Mouse (Mus musculus): ENCODE results near the gene 1810009J06Rik. TPM values are rescaled to one million over a fixed set of nuclear protein-coding genes. Genes with fewer than 3 reads are reported as not detected.
"Not testable (repeated sequence)": the region's sequence is repeated elsewhere in the genome, so short reads cannot be mapped to it uniquely, and the experiment has no call there.

Gene 1810009J06Rik
- polyA plus RNA-seq (2015; fragmentation: Nextera tagmentation; extraction: Ambion mirVana), result not detected in 2 replicates

- H3K9ac ChIP-seq; H3K4me3 ChIP-seq; H3K27me3 ChIP-seq; H3K4me2 ChIP-seq; ATAC-seq (ENCODE audit: insufficient number of reproducible peaks, low FRiP score, low TSS enrichment, low read depth); H3K9me3 ChIP-seq; H3K27ac ChIP-seq; H3K4me1 ChIP-seq; H3K36me3 ChIP-seq: not testable (repeated sequence)
- 90% methylated on average over 2 of the region's 2 CpGs for WGBS
These were observed at the start of gene 1810009J06Rik for GRCm38 (mm10) chr6:40964454-40964853. 1810009J06Rik (plus strand) TSS chr6:40964754.

DNA sequence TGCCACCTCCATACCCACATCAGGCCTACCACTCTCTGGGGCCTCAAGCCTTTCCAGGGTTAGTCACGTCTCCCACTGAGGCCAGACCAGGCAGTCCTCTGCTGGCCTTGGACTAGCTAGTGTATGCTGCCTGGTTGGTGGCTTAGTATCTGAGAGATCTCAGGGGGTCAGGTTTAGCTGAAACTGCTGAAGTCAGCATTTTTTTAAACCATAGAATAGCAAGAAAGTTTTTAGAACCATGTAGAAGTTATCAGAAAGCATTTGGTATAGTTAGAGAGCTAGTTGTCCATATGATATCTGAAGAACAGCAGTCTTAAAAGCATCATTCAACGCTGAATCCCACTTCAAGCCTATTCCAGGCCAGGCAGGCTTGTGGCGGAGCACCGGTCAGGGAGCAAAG, 44.6 kb upstream of the 1810009J06Rik start:
- Histone ChIP-seq H3K27ac (no peak overlapping the region), H3K9ac (no peak overlapping the region), H3K4me1 (no peaks in the 10 kb centered on the region), H3K4me3 (no peak overlapping the region), H3K36me3 (no peaks in the 10 kb centered on the region), H3K27me3 (no peaks in the 10 kb centered on the region), H3K9me3 (no peaks in the 10 kb centered on the region), H3K4me2 (no peak overlapping the region)
- WGBS, result 77% methylated on average over 4 of the region's 4 CpGs
- no peak for ATAC-seq (ENCODE audit: insufficient number of reproducible peaks, low FRiP score, low TSS enrichment, low read depth)

- Histone ChIP-seq H3K9me3 (no peaks in the 10 kb centered on the region), H3K27me3 (no peaks in the 10 kb centered on the region), H3K4me2 (no peak within 1 kb of the TSS), H3K27ac (no peak within 1 kb of the TSS), H3K36me3 (no peaks in the 10 kb centered on the region), H3K9ac (no peak within 1 kb of the TSS), H3K4me3 (no peak within 1 kb of the TSS), H3K4me1 (no peaks in the 10 kb centered on the region)
- WGBS, result 89% methylated on average over 10 of the region's 10 CpGs
- ATAC-seq (ENCODE audit: insufficient number of reproducible peaks, low FRiP score, low TSS enrichment, low read depth), result no peak
These were observed 24.1 kb upstream of the 1810009J06Rik start, which contains the start of gene 1700074P13Rik for GRCm38 (mm10) chr6:40940457-40940856. 1700074P13Rik (minus strand) TSS chr6:40940557.

DNA sequence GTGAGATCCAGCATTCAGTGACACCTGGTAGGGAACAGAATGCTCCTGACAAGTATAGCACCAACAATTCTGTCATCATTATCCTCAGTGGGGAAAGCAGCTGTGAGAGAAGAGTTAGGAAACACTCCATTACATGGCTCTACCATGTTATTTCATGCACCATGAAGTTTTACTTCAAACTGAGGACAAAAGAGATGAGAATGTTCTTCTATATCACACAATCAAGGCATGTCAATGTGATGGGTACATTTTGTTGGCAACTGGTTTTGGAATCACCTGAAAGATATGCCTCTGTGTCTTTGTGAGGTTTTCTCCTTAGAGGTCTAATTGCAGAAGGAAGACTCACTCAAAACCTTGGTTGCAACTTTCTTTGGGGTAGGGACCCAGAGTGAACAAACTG, 12.8 kb upstream of the 1810009J06Rik start, which contains the start of gene Gm4744:
Gm4744 (minus strand) TSS at position 101 of the 400 bp plus-strand sequence.
- Histone ChIP-seq H3K4me3 (no peak within 1 kb of the TSS), H3K9me3 (no peaks in the 10 kb centered on the region), H3K27ac (no peak within 1 kb of the TSS), H3K4me2 (no peak within 1 kb of the TSS), H3K36me3 (no peaks in the 10 kb centered on the region), H3K4me1 (no peaks in the 10 kb centered on the region), H3K27me3 (no peaks in the 10 kb centered on the region), H3K9ac (no peak within 1 kb of the TSS)
- no peak for ATAC-seq (ENCODE audit: insufficient number of reproducible peaks, low FRiP score, low TSS enrichment, low read depth)

- no peak overlapping the region for H3K4me3 ChIP-seq
- no peaks in the 10 kb centered on the region for H3K27me3 ChIP-seq
- ATAC-seq (ENCODE audit: insufficient number of reproducible peaks, low FRiP score, low TSS enrichment, low read depth), result no peak
- H3K4me1 ChIP-seq, result no peaks in the 10 kb centered on the region
- H3K27ac ChIP-seq, result no peak overlapping the region
- no peaks in the 10 kb centered on the region for H3K36me3 ChIP-seq
- WGBS, result 52% methylated on average over 2 of the region's 2 CpGs
- H3K9ac ChIP-seq, result no peak overlapping the region
- H3K4me2 ChIP-seq, result no peak overlapping the region
- no peaks in the 10 kb centered on the region for H3K9me3 ChIP-seq
These were observed 10.8 kb upstream of the 1810009J06Rik start for GRCm38 (mm10) chr6:40953716-40954115.

DNA sequence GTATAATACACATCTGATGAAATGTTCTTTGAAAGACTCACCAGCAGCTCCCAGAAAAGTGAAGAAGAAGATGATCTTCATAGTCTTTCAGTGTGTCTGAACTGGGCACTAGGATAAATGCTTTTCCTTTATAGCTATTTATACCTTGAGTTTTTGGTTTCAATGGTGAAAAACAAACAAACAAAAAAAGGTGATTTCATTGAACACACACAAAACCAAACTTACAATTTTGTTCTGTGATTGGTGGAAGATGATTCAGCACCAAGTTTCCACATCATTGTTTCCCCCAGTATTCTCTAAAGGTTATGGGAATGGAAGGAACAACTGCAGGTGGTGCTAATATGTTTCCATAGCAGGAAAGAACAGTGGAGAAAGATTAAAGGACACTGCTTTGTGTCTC, 34.8 kb downstream of the 1810009J06Rik start, which contains the start of gene Gm2663:
Gm2663 (minus strand) TSS at position 101 of the 400 bp plus-strand sequence.
- H3K4me2 ChIP-seq, result not testable (repeated sequence)

GRCm38 (mm10) chr6:41015065-41015464, 50.5 kb downstream of the 1810009J06Rik start:
- ATAC-seq (ENCODE audit: insufficient number of reproducible peaks, low FRiP score, low TSS enrichment, low read depth), result no peak
- Histone ChIP-seq H3K4me2 (no peak overlapping the region), H3K9me3 (no peaks in the 10 kb centered on the region), H3K27ac (no peak overlapping the region), H3K9ac (no peak overlapping the region), H3K4me3 (no peak overlapping the region), H3K4me1 (no peaks in the 10 kb centered on the region), H3K36me3 (no peaks in the 10 kb centered on the region), H3K27me3 (no peaks in the 10 kb centered on the region)
- WGBS, result 76% methylated on average over 4 of the region's 4 CpGs

More for the DNA sequence above, 34.8 kb downstream of the 1810009J06Rik start, which contains the start of gene Gm2663:
- not testable (repeated sequence) for ATAC-seq (ENCODE audit: insufficient number of reproducible peaks, low FRiP score, low TSS enrichment, low read depth); H3K27ac ChIP-seq; H3K36me3 ChIP-seq; H3K4me3 ChIP-seq; H3K9me3 ChIP-seq; H3K27me3 ChIP-seq; H3K9ac ChIP-seq; H3K4me1 ChIP-seq

Other genes with a start within 250 kb of the 1810009J06Rik start
- gene Moxd2, start 77.3 kb upstream of the 1810009J06Rik start, polyA plus RNA-seq (2015; fragmentation: Nextera tagmentation; extraction: Ambion mirVana), result not detected in 2 replicates
- not detected in 2 replicates for gene Prss58, start 64.4 kb upstream of the 1810009J06Rik start, polyA plus RNA-seq (2015; fragmentation: Nextera tagmentation; extraction: Ambion mirVana)
- gene 1700074P13Rik, start 24.2 kb upstream of the 1810009J06Rik start, polyA plus RNA-seq (2015; fragmentation: Nextera tagmentation; extraction: Ambion mirVana), result not detected in 2 replicates
- gene Gm4744, start 12.9 kb upstream of the 1810009J06Rik start, polyA plus RNA-seq (2015; fragmentation: Nextera tagmentation; extraction: Ambion mirVana), result not detected in 2 replicates
- gene Gm2663, start 34.7 kb downstream of the 1810009J06Rik start, polyA plus RNA-seq (2015; fragmentation: Nextera tagmentation; extraction: Ambion mirVana), result not detected in 2 replicates
- gene 2210010C04Rik, start 70.8 kb downstream of the 1810009J06Rik start, polyA plus RNA-seq (2015; fragmentation: Nextera tagmentation; extraction: Ambion mirVana), result not detected in 2 replicates